Mouse (Mus musculus) neural tube, embryonic 14.5 days (tissue): ENCODE results near the gene Iffo1. TPM values are rescaled to one million over a fixed set of nuclear protein-coding genes. Genes with fewer than 3 reads are reported as not detected.

Source experiments
- ATAC-seq: fragments of 200-750 bp; cut with Nextera tagmentation; 2 replicates; pipeline ENCODE4 v1.8.0; 2017; ENCODE audit warnings: low read depth, mild to moderate bottlenecking, moderate TSS enrichment, moderate library complexity
- H3K27ac ChIP-seq: fragments of 300-500 bp; sonication (generic); 2 replicates; pipeline ENCODE4 v1.5.1; 2014; ENCODE audit warnings: low read depth, mild to moderate bottlenecking, control low read depth, low read length, moderate library complexity, mixed read lengths
- H3K27me3 ChIP-seq: fragments of 300-500 bp; sonication (generic); 2 replicates; pipeline ENCODE4 v1.6.1; 2014; ENCODE audit warnings: low read length; ENCODE audit not compliant: control insufficient read depth, insufficient read depth
- H3K36me3 ChIP-seq: fragments of 300-500 bp; sonication (generic); 2 replicates; pipeline ENCODE4 v1.6.1; 2014; ENCODE audit warnings: low read length, mixed read lengths; ENCODE audit not compliant: control insufficient read depth, insufficient read depth
- H3K4me1 ChIP-seq: fragments of 300-500 bp; sonication (generic); 2 replicates; pipeline ENCODE4 v1.6.1; 2014; ENCODE audit warnings: low read length; ENCODE audit not compliant: control insufficient read depth, insufficient read depth
- H3K4me2 ChIP-seq: fragments of 300-500 bp; sonication (generic); 2 replicates; pipeline ENCODE4 v1.6.1; 2014; ENCODE audit warnings: mild to moderate bottlenecking, low read depth, low read length, control low read depth
- H3K4me3 ChIP-seq: fragments of 300-500 bp; sonication (generic); 2 replicates; pipeline ENCODE4 v1.5.1; 2014; ENCODE audit warnings: low read depth, low read length, control low read depth, mixed read lengths
- H3K9ac ChIP-seq: fragments of 300-500 bp; sonication (generic); replicated peaks from 2 replicates; pipeline ENCODE4 v1.6.1; 2014; ENCODE audit warnings: low read depth, mild to moderate bottlenecking, control low read depth, low read length, mixed read lengths
- H3K9me3 ChIP-seq: fragments of 300-500 bp; sonication (generic); 2 replicates; pipeline ENCODE4 v1.6.1; 2016; ENCODE audit warnings: low read length; ENCODE audit not compliant: control insufficient read depth
- WGBS: fragments of 180-500 bp; shearing (Covaris S2); extraction: QIAGEN DNeasy Blood & Tissue Kit; methylation state at CpG from one replicate; pipeline ENCODE4 v1.1.7; 2014; 5-methylcytosine and 5-hydroxymethylcytosine counted together
- polyA plus RNA-seq: library from polyadenylated mRNA; unstranded; fragments of >200 nt; fragmentation: Nextera tagmentation; extraction: Ambion mirVana; gene quantifications from 2 replicates; pipeline ENCODE4 v1.2.1, GENCODE M21; 2014

Iffo1 gene
- polyA plus RNA-seq, 1 experiment from 2014 or later: 18.3 TPM

DNA sequence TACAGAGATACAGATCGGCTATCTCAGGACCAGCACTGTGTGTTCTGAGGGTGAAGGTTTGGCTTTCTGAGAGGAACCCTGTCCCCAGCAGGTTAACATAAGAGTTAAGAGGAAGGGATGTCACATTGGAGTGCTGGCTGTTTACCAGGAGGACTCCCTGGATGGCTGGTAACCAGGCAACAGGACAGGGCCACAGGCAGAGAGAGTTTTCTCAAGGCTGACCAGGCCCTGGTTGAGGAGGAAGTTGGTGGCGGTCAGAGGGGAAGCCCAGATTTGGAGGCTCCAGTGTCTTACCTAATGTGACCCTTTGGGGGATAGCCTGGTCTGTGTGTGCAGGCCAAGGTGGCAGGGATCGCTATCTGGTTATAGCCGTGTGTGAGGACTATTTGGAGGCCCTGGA, 1.8 kb downstream of the Iffo1 start:
- Histone ChIP-seq H3K9me3 (no peaks in the 10 kb centered on the region), H3K4me1 (peaks cover 27% of the 10 kb centered on the region), H3K4me3 (peak overlapping the region; percentile 81; the same call in 1 of the 2 replicates), H3K27ac (no peak overlapping the region), H3K27me3 (no peaks in the 10 kb centered on the region), H3K9ac (peak overlapping the region; percentile 92), H3K4me2 (peak overlapping the region; percentile 98), H3K36me3 (peaks cover 8% of the 10 kb centered on the region)
- no peak for ATAC-seq
- WGBS: 75% methylated on average over 4 of the region's 4 CpGs

DNA sequence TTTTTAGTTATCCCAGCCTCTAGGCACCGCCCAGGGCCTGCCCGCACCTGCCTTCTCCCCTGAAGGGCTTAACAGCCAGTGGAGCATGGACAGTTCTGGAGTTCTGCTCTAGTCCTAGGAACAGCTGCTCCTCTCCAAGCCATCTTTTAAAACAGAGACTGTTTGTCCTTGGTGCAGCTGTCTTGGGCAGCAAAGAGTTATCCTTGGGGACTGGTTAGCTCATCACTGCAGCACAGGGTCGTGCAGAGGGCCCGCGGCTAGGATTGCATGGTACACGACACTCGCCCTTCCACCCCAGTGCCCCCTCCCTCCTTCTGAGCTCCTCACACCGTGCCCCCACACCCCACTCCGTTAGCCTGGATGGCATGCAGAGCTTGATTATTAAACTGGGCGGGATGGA, 2.3 kb downstream of the Iffo1 start:
- no peak for ATAC-seq
- H3K9ac ChIP-seq: peak overlapping the region; percentile 92; the same call in 1 of the 2 replicates
- H3K27ac ChIP-seq: no peak overlapping the region
- 33% methylated on average over 10 of the region's 10 CpGs for WGBS
- H3K27me3 ChIP-seq: no peaks in the 10 kb centered on the region
- H3K4me1 ChIP-seq: peaks cover 27% of the 10 kb centered on the region
- H3K4me3 ChIP-seq: 0 out of 2 replicates have a peak overlapping the region, but pooled peaks have one; percentile 81
- no peaks in the 10 kb centered on the region for H3K9me3 ChIP-seq
- peak overlapping the region; percentile 98 for H3K4me2 ChIP-seq
- H3K36me3 ChIP-seq: peaks cover 9% of the 10 kb centered on the region

DNA sequence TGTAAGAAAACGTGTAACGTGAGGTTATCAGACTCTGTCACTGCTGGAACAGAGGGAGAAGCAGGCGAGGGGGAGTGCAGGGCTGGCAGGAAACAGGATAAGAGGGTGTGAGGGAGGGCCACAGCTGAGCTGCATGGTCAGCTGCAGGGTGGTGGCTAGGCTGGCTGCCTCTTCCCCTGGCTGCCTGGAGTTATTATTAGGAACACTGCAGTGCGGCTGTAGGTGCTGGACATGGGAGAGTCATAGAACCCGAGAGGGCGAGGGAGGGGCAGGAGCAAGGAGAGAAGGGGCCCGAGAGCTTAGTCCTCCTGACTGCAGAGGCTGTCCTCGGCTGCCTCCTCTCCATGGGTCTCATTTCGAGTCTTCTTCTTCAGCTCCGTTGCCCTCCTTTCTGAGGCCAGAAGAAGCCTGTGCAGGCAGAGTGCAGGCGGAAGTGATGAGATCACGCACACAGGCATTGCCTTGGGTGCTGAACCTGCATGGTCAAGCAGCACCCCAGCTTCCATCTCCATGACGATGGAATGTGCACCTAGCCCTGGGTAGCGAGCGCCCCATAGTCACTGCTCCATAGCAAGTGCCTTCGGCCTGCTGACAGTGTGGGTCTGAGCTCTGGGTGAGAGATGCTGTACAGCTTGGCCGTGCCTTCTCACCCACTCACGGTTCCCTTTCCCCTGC, 3.3 kb downstream of the Iffo1 start:
- H3K4me3 ChIP-seq: no peak overlapping the region
- ATAC-seq: no peak

DNA sequence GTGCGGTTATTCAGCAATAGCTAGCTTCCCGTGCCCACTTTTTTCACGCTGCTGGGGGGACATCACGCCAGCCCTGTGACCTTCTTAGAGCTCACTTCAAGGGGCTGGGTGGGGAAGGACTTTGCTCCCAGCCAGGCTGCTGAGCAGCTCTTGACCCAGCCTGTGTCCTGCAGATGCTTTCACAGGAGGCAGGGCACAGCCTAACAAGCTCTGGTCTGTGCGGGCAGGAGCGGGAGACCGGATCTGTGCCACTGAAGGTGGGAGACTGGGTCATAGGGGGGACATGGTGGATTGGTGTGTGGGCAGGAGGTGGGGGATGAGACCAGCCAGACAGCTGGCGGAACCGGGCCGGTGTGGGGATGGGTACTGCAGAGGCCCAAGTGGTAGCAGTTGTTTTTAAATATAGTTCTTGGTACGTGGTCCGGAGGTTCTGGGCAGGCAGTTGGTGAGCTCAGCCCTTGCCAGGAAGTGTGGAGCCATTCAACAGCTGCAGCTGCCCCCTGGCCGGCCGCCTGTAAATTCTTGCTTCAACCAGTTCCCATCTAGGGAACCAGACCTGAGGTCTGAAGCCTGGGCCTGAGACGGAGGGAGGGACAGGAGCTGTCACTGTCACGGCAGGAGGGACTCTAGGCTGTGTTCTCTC, 4.0 kb downstream of the Iffo1 start:
- 74% methylated on average over 16 of the region's 16 CpGs for WGBS
- Histone ChIP-seq H3K27ac (peak overlapping the region; percentile 39; the same call in 1 of the 2 replicates), H3K9me3 (no peaks in the 10 kb centered on the region), H3K4me2 (no peak overlapping the region), H3K36me3 (peaks cover 20% of the 10 kb centered on the region), H3K27me3 (no peaks in the 10 kb centered on the region), H3K4me3 (no peak overlapping the region), H3K9ac (0 out of 2 replicates have a peak overlapping the region, but pooled peaks have one; percentile 28), H3K4me1 (peaks cover 27% of the 10 kb centered on the region)
- no peak for ATAC-seq

More for the DNA sequence above, 3.3 kb downstream of the Iffo1 start:
- no peaks in the 10 kb centered on the region for H3K27me3 ChIP-seq
- 0 out of 2 replicates have a peak overlapping the region, but pooled peaks have one; percentile 28 for H3K9ac ChIP-seq
- H3K9me3 ChIP-seq: no peaks in the 10 kb centered on the region
- WGBS: 71% methylated on average over 17 of the region's 18 CpGs
- H3K36me3 ChIP-seq: peaks cover 19% of the 10 kb centered on the region
- peak overlapping the region; percentile 2 for H3K4me2 ChIP-seq
- peaks cover 27% of the 10 kb centered on the region for H3K4me1 ChIP-seq
- H3K27ac ChIP-seq: no peak overlapping the region

DNA sequence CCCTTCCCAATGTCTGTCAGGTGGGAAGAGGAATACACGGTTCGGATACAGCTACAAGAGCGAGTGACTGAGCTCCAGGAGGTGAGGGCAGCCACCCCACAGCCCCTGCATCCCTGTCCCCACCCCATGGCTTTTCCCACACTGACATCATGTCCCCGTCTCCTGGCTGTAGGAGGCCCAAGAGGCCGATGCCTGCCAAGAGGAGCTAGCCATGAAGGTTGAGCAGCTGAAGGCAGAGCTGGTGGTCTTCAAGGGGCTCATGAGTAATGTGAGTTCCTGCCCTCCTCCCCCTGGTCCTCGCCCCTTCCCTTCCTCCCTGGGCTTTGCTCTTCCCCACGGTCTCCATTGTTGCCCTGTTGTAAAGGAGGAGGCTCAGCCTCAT, 4.5 kb downstream of the Iffo1 start:
- Histone ChIP-seq H3K9me3 (no peaks in the 10 kb centered on the region), H3K27me3 (no peaks in the 10 kb centered on the region), H3K4me3 (no peak overlapping the region), H3K4me2 (no peak overlapping the region), H3K9ac (no peak overlapping the region), H3K4me1 (peaks cover 27% of the 10 kb centered on the region), H3K36me3 (peaks cover 16% of the 10 kb centered on the region), H3K27ac (no peak overlapping the region)
- ATAC-seq: no peak
- whole genome bisulfite sequencing: 71% methylated on average over 7 of the region's 7 CpGs

DNA sequence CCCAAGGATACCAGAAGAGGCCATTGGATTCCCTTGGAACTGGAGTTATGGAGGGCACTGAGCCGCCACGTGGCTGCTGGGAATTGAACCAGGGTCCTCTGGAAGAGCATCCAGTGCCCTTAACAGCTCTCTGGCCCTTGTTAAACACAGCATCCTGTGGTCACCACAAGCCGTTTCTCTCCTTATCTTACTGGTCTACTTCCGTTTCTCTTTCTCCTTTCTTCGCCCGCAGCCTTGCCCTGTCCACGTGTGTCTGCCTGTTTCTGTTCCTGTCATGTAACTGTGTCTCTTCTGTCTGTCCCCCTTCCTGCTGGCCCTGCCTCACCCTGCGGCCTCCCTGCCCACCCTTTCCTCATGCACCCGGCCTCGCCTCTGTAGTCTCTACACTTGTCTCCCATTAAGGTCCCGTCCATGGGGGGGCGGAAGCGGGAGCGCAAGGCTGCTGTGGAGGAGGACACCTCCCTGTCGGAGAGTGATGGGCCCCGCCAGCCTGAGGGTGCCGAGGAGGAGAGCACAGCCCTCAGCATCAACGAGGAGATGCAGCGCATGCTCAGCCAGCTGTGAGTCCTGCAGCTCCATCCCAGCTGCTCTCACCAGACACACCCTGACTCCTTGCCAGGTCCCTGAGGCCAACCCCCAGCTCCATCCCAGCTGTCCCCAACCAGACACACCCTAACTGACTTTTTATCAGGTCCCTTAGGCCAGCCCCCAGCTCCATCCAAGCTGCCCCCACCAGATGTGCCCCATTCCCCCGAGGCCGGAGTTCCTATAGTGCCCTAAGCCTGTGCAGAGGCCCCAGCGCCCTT, 7.4 kb downstream of the Iffo1 start:
- Histone ChIP-seq H3K9ac (no peak overlapping the region), H3K4me1 (peaks cover 12% of the 10 kb centered on the region), H3K4me2 (no peak overlapping the region), H3K9me3 (no peaks in the 10 kb centered on the region), H3K4me3 (no peak overlapping the region), H3K36me3 (peaks cover 24% of the 10 kb centered on the region), H3K27me3 (no peaks in the 10 kb centered on the region), H3K27ac (no peak overlapping the region)
- ATAC-seq: no peak
- 78% methylated on average over 22 of the region's 22 CpGs for WGBS

DNA sequence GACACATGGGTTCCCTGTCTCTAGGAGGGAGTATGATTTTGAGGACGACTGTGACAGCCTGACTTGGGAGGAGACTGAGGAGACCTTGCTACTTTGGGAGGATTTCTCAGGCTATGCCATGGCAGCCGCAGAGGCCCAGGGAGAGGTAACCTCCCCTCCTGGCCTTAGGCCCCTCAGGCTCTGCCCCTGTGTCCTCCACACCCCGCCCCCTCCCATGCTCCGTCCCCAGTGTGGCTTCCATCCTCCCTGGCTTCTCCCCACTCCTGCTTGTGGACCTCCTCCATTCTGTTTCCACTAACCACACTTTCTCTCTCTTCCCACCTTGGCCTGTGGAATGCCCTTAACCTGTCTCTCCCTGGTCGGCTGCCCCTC, 8.0 kb downstream of the Iffo1 start:
- Histone ChIP-seq H3K9me3 (no peaks in the 10 kb centered on the region), H3K36me3 (peaks cover 24% of the 10 kb centered on the region), H3K27ac (no peak overlapping the region), H3K27me3 (no peaks in the 10 kb centered on the region), H3K4me2 (no peak overlapping the region), H3K9ac (no peak overlapping the region), H3K4me3 (no peak overlapping the region), H3K4me1 (peaks cover 9% of the 10 kb centered on the region)
- ATAC-seq: no peak
- WGBS: 87% methylated on average over 5 of the region's 5 CpGs

DNA sequence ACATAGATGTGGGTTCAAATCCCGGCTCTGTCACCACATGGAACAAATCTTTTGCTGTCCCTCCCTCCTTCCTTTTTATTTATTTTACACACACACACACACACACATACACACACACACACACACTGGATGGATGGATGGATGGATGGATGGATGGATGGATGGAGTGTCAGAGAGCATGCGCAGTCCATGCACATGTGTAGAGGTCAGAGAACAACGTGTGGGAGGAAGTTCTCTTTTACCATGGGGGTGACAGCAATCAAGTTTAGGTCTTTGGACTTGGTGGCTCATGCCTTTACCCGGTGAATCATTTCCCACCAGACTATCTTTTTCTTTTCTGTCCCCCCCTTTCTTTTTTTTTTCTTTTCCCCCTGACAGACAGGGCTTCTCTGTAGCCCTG, 8.6 kb downstream of the Iffo1 start:
- Histone ChIP-seq H3K36me3 (peaks cover 26% of the 10 kb centered on the region), H3K4me2 (no peak overlapping the region), H3K9ac (no peak overlapping the region), H3K4me1 (0 out of 2 replicates have a peak, but pooled peaks cover 5% of the 10 kb centered on the region), H3K27ac (no peak overlapping the region), H3K4me3 (no peak overlapping the region), H3K27me3 (no peaks in the 10 kb centered on the region), H3K9me3 (no peaks in the 10 kb centered on the region)
- 96% methylated on average over 4 of the region's 4 CpGs for WGBS
- no peak for ATAC-seq

DNA sequence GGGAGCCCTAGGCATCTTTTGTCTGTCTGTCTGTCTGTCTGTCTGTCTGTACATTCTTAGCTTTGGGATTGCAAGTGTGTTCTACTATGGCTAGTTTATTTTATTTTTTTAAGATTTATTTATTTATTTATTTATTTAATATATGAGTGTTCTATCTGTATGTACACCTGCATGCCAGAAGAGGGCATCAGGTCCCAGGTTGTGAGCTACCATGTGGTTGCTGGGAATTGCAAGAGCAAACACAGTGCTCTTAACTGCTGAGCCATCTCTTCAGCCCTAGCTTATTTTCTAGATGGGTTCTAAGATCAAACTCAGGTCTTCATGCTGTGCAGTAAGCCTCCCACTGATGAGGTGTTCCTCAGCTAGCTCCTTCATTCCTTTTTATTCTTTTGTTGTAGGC, 9.5 kb downstream of the Iffo1 start:
- Histone ChIP-seq H3K4me1 (no peaks in the 10 kb centered on the region), H3K9ac (no peak overlapping the region), H3K4me2 (no peak overlapping the region), H3K9me3 (no peaks in the 10 kb centered on the region), H3K4me3 (no peak overlapping the region), H3K27me3 (no peaks in the 10 kb centered on the region), H3K36me3 (peaks cover 34% of the 10 kb centered on the region), H3K27ac (no peak overlapping the region)
- no peak for ATAC-seq
